Mouse (Mus musculus) hindlimb bud, embryonic 11.5 days (tissue): Measurements from ENCODE around the gene Shc2.

ENCODE experiments used
- DNase-seq: peaks from one replicate; pipeline ENCODE4 v3.0.0-alpha.2; 2012; ENCODE audit warnings: low read depth, low spot score; ENCODE audit errors: extremely low spot score

Shc2 gene

GRCm38 (mm10) chr10:79584021-79584420, 53.7 kb downstream of the Shc2 start:
- DNase-seq, result no peak

DNA sequence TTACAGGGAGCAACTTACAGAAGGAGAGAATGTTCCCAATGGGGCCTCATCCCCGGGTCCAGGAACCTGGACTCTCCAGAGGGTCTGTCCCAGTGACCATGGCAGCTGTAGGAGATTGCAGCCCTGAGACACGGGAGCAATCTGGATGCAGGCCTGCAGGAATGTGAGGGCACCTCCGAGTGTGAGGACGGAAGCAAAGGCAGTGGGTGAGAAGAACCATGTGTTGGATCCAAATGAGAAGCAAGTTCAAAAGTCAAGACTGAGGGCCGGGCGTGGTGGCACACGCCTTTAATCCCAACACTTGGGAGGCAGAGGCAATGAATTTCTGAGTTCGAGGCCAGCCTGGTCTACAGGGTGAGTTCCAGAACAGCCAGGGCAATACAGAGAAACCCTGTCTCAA, 56.2 kb downstream of the Shc2 start:
- no peak for DNase-seq

DNA sequence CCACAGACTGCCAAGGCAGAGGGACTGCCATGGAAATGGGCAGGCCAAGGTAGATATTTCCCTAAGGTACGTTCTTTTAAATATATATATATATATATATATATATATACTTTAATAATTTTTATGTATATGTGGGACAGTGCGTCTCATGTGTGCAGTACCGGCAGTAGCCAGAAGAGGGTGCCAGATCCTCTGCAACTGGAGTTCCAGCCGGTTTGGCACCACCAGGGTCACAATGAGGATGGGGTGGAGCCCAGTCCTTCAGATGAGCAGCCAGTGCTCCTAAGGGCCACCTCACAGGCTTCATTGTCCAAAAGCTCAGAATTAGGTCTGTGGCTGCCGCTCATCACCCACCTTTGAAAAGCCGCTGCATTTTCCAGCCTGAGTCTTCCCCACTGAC, 56.9 kb downstream of the Shc2 start:
- DNase-seq, result peak; percentile 3

DNA sequence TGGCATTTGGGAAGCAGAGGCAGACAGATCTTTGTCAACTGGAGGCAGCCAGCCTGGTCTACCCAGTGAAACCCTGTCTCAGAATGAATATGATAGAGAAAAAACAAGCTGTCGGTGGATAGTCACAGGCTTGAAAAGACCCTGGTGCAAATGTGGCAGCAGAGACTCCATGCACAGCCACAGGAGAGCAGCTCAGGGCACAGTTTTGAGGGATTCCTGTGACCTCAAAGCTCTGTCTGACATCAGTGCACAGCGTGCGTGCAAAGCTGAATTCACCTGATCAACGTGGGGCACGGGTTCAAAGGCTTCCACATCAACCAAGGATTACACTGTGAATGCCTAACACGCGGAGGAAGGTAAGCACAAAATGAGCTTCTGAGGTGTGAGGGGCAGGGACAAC, 57.4 kb downstream of the Shc2 start:
- DNase-seq, result no peak

DNA sequence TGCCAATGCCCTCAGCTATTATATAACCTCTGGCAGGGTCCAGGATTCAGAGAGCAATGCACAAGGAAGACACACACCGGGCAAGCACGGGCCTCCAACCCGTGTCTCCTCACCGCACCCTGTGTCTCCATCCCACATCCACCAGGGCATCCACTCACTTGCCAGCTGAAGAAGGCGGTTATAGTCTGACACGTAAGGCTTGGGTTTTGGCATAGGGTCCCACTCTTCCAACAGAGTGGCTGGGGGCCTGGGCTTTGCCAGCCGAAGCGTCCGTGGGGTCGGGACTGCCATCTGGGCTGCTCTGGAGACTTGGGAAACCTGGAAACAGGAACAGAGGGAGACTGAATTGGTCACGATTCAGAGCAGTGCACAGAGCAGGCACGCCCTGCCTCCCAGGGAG, 57.9 kb downstream of the Shc2 start:
- no peak for DNase-seq

DNA sequence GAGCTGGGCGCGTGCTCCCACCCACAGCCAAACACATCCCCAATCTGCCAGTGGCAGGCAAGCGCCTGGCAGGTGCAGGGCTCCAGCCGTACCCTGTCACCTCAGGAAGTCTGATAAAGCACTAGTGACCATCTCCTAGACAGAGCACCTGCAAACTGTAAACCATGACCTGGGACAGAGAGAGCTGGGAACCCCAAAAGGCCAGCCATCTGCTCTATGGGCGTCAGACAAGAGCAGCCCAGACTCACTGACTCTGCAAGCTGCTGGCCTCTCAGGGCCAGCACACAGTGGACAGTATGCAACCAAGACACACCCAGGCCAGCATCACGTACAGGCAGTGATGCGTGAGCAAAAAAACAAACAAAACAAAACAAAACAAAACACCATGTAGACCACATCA, 58.8 kb downstream of the Shc2 start:
- DNase-seq, result no peak

- DNase-seq, result no peak
These were observed 59.4 kb downstream of the Shc2 start for GRCm38 (mm10) chr10:79578276-79578675.

DNA sequence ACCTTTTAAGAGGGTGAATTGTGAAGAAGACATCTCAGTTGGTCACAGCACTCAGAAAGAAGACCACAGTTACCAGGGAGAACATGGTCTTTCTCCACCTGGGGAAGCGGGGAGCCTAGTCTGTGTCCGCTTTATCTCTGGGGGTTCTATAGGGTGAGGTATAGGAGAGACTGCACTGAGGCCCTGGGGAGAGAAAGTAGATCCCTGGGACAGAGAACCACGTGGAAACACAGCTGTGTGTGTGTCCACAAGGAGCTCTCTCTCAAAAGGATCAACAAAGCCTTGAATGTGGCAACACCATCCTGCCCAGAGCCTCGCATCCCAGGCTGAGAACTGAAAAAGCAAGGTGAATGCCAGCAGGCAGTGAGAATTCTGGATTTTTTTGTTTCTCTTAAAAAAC, 60.3 kb downstream of the Shc2 start:
- DNase-seq, result no peak

DNA sequence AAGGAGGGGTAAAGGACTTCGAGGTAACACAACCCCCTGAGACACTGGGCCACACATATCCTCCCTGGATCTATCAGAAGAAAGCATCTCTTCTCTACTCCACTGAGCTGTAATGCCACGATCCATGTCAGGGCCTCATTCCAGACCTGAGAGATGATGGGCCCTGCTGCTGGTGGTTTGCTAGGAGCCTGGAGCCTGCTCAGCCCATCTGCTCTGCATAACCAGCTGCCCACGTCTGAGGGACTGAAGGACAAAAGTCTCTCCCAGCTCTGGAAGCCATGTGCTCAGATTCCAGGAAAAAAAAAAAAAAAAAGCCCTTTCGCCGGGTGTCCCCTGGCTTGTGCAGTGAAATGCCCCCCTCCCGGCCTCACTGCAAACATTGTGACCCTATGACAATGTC, 62.0 kb downstream of the Shc2 start:
- no peak for DNase-seq

DNA sequence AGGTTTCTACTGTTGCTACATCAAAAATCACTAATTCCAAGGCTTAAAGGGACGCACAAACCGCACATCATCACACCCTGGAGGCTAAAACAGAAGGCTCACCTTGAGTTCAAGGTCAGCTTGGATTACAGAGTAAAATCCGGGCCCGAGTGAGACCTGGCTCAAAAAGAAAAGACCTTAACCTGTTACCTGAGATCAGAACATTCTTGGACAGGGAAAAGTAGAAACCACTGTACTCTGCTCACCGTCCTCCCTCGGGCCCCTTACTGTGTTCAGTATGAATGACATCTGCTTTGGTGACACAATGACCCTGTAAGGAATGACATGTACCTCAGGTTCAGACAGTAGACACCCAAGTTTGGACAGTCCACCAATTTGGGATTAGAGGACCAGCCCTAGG, 62.9 kb downstream of the Shc2 start:
- DNase-seq, result no peak

DNA sequence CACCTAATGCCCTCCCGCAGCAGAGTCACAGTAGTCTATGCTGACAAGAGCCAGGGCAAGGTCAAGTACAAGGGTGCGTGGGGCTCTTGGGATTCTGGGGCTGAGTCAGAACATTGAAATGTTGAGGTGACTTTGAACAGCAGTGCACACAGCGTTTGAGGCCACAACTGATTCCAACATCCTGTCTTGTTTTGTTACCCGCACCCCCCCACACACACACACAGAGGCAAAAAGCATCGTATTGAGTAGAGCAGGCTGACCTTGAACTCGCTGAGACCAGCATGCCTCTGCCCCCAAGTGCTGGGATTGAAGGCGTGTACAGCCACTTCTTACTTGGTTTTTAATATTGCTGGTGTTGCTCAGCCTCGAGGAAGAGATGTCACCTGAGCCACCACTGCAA, 63.4 kb downstream of the Shc2 start:
- DNase-seq, result no peak

GRCm38 (mm10) chr10:79573611-79574010, 64.1 kb downstream of the Shc2 start:
- DNase-seq, result no peak

- DNase-seq, result no peak
These were observed 66.4 kb downstream of the Shc2 start for GRCm38 (mm10) chr10:79571314-79571713.

DNA sequence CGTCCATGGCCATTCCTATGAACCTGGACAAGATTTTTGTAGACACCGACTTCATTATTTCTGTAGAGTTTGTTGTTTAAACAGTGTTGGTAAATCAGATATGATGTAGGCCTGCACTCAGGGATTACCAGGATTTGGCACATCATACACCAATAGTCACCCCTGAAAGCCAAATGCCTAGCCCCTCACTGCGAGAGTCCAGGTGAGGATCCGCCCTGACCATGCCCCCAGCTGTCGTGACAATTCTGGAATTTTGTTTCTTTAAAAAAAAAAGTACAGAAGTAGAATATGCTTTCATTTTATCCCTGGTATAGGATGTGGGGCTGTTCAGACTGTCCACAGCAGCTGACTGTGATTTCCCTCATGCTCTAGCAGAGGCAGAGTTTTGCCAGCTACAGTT, 67.8 kb downstream of the Shc2 start:
- DNase-seq, result no peak
